Mouse (Mus musculus): ENCODE data around the gene Dnttip2. TPM values are rescaled to one million over a fixed set of nuclear protein-coding genes. Genes with fewer than 3 reads are reported as not detected.
"Not testable (repeated sequence)": the region's sequence is repeated elsewhere in the genome, so short reads cannot be mapped to it uniquely, and the experiment has no call there.

Gene Dnttip2
- polyA plus RNA-seq (2015; fragmentation: Nextera tagmentation; extraction: Ambion mirVana) = 37.8 and 42.4 TPM in 2 replicates

DNA sequence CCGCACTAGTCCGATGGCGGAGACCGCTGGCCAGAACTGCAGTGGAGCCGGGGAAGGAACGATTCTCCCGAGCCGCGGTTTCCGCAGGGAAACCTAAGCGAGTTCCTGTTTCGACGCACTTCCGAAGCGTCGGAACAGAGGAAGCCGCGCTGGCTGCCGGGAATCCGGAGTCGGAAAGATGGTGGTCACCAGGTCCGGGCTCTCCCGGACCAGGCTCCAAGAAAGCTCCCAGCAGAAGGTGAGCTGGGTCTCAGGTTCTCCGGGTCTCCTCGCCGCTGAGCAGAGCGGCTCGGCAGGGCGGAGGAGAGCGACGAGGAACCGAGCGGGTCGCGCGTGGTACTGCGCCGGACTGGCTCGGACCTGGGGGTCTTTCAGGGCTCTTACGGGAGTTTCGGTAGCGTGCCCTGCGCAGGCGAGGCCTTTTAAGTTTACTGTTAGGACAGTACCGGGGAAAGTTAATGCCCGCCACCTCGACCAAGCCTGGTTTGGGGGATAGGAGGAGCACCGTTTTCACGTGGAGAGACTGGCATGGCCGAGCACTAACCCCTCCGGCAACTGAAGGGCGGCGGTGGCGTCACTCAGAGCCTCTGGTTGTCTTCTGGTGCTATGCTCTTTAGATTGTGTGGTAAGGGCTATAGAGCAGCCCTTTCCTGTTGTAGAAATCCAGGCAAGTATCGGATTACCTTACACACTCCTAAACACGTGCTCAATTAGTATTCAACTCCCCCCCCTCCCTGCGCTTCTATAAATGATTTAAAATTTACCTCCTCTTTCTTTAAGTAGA is at the start of gene Dnttip2:
TSS of gene Dnttip2 (plus strand) at position 148 of the 784 bp plus-strand sequence.
- ATAC-seq (replicated peaks; ENCODE audit: extremely low read depth, insufficient read depth, low FRiP score) = peak; percentile 96
- H3K4me2 ChIP-seq (ENCODE audit: low read depth, low read length) = peak within 1 kb of the TSS; percentile 87
- no peaks in the 10 kb centered on the region for H3K27me3 ChIP-seq (ENCODE audit: control insufficient read depth, insufficient read depth, low read length)
- no peaks in the 10 kb centered on the region for H3K9me3 ChIP-seq (replicated peaks; ENCODE audit: control insufficient read depth, low read length)
- H3K9ac ChIP-seq (ENCODE audit: low read length) = peak within 1 kb of the TSS; percentile 98
- WGBS = under 1% methylated on average over 57 of the region's 57 CpGs
- peaks cover 39% of the 10 kb centered on the region for H3K36me3 ChIP-seq (ENCODE audit: control insufficient read depth, insufficient read depth)
- peaks cover 34% of the 10 kb centered on the region for H3K4me1 ChIP-seq (ENCODE audit: control insufficient read depth, insufficient read depth, low read length)
- peak within 1 kb of the TSS; percentile 100 for H3K4me3 ChIP-seq (ENCODE audit: low read length)
- H3K27ac ChIP-seq (ENCODE audit: low read length) = peak within 1 kb of the TSS; percentile 80

DNA sequence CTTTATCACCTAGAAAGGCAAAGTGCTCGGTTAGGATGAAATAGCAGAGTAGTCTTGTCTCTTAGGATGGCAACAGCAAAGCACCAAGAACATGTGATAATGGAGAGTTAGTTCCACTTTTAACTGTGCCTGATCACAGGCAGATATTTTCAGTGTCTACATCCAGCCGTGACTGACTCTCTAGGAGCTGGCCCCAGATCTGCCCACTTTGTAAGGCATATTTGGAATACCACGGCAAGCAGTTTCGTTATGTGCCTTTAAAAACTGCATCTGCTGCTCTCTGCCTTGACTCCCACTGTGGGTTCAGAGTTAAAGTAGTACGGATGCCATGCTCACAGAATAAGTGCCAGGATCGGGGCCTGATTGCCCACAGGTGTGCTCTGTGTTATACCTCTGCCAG is 47.2 kb upstream of the Dnttip2 start:
- 36% methylated on average over 6 of the region's 6 CpGs for WGBS
- not testable (repeated sequence) for H3K27me3 ChIP-seq (ENCODE audit: control insufficient read depth, insufficient read depth, low read length); H3K9me3 ChIP-seq (replicated peaks; ENCODE audit: control insufficient read depth, low read length); ATAC-seq (replicated peaks; ENCODE audit: extremely low read depth, insufficient read depth, low FRiP score); H3K27ac ChIP-seq (ENCODE audit: low read length); H3K36me3 ChIP-seq (ENCODE audit: control insufficient read depth, insufficient read depth); H3K4me1 ChIP-seq (ENCODE audit: control insufficient read depth, insufficient read depth, low read length); H3K9ac ChIP-seq (ENCODE audit: low read length)
- H3K4me3 ChIP-seq (ENCODE audit: low read length) = peak overlapping the region; percentile 12
- H3K4me2 ChIP-seq (ENCODE audit: low read depth, low read length) = peak overlapping the region; percentile 55

DNA sequence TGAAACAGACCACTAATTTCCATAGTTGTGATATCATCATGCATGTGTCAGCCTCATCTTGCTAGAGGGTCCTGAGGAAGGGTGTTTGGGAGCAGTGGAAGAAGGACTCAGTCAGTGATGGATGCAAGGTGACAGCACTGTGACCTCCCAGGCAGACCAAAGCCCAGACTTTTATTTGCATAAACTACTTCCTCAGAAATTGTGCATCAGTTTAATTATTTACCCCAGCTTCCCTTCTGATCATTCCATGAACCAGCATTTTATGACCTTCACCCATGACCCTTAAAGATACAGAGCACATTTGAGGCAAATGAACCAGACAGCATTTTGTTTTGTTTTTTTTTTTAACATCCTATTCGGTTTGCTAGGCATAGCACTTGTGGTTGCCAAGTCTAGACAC is 38.4 kb upstream of the Dnttip2 start:
- Histone ChIP-seq H3K4me3 (ENCODE audit: low read length) (no peak overlapping the region), H3K27me3 (ENCODE audit: control insufficient read depth, insufficient read depth, low read length) (no peaks in the 10 kb centered on the region)
- ATAC-seq (replicated peaks; ENCODE audit: extremely low read depth, insufficient read depth, low FRiP score) = no peak

DNA sequence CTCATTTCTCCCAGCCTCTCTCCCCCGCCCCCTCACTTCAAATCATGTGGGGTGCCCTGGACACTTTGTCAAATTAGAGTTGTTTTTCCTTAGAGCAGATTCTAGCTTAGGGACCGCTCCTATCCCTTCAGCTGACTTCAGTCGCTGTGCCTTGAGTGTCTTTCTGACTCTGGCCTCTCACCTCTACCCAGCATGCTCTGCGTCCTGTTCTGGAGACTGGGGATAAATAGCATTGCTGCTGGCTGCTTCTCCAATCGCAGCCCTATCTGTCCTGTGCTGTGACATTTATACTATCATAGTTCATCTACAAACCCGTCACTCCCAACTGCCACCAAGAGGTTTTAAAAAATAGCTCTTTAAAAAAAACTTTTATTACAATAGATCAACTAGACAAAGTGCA is 31.3 kb upstream of the Dnttip2 start:
- Histone ChIP-seq H3K4me1 (ENCODE audit: control insufficient read depth, insufficient read depth, low read length) (peaks cover 15% of the 10 kb centered on the region), H3K27ac (ENCODE audit: low read length) (no peak overlapping the region), H3K36me3 (ENCODE audit: control insufficient read depth, insufficient read depth) (no peaks in the 10 kb centered on the region), H3K4me2 (ENCODE audit: low read depth, low read length) (no peak overlapping the region), H3K4me3 (ENCODE audit: low read length) (no peak overlapping the region), H3K9me3 (replicated peaks; ENCODE audit: control insufficient read depth, low read length) (no peaks in the 10 kb centered on the region), H3K27me3 (ENCODE audit: control insufficient read depth, insufficient read depth, low read length) (no peaks in the 10 kb centered on the region), H3K9ac (ENCODE audit: low read length) (no peak overlapping the region)
- 46% methylated on average over 6 of the region's 6 CpGs for whole genome bisulfite sequencing
- no peak for ATAC-seq (replicated peaks; ENCODE audit: extremely low read depth, insufficient read depth, low FRiP score)

More for the DNA sequence above, 38.4 kb upstream of the Dnttip2 start:
- no peak overlapping the region for H3K27ac ChIP-seq (ENCODE audit: low read length)
- no peak overlapping the region for H3K4me2 ChIP-seq (ENCODE audit: low read depth, low read length)
- H3K36me3 ChIP-seq (ENCODE audit: control insufficient read depth, insufficient read depth) = no peaks in the 10 kb centered on the region
- H3K4me1 ChIP-seq (ENCODE audit: control insufficient read depth, insufficient read depth, low read length) = no peaks in the 10 kb centered on the region
- H3K9me3 ChIP-seq (replicated peaks; ENCODE audit: control insufficient read depth, low read length) = no peaks in the 10 kb centered on the region
- no peak overlapping the region for H3K9ac ChIP-seq (ENCODE audit: low read length)
- WGBS = 40% methylated on average over 1 of the region's 1 CpGs

DNA sequence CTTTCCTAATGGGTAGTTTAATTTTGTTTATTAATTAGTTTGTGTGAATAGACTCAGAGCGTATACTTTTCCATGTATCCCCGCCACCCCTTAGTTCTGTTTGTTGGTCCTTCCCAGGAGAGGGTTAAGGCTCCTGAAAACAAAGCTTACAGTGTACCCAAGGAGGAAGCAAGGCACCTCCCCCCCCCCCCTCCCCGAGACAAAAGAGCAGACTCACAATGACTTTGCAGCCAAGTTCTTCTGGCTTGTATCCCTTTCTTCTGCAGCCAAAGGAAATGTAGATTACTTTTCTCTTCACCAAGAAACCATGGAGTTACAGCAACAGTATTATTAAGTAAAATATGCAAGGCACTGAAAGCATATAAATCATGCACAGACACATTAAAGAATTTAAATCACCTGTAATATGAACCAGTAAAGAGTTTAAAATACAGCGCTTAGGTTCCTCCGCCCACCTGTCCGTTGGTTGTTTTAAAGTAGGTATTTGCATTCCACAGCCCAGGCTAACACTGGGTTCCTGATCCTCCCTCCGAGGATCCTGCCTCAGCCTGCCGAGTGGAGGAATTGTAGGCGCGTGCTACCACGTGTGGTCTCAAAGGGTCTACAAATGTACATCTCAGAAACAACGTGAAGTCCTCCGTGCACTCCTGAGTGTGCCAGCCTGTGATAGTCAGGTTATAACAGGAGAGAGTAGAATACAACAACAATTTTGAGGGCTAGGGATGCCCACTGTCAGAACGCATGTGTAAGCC is 30.6 kb upstream of the Dnttip2 start:
- Histone ChIP-seq H3K9ac (ENCODE audit: low read length) (no peak overlapping the region), H3K27ac (ENCODE audit: low read length) (no peak overlapping the region), H3K9me3 (replicated peaks; ENCODE audit: control insufficient read depth, low read length) (no peaks in the 10 kb centered on the region), H3K27me3 (ENCODE audit: control insufficient read depth, insufficient read depth, low read length) (no peaks in the 10 kb centered on the region), H3K4me3 (ENCODE audit: low read length) (no peak overlapping the region), H3K4me1 (ENCODE audit: control insufficient read depth, insufficient read depth, low read length) (peaks cover 15% of the 10 kb centered on the region), H3K4me2 (ENCODE audit: low read depth, low read length) (no peak overlapping the region), H3K36me3 (ENCODE audit: control insufficient read depth, insufficient read depth) (no peaks in the 10 kb centered on the region)
- 54% methylated on average over 14 of the region's 14 CpGs for WGBS
- ATAC-seq (replicated peaks; ENCODE audit: extremely low read depth, insufficient read depth, low FRiP score) = no peak

DNA sequence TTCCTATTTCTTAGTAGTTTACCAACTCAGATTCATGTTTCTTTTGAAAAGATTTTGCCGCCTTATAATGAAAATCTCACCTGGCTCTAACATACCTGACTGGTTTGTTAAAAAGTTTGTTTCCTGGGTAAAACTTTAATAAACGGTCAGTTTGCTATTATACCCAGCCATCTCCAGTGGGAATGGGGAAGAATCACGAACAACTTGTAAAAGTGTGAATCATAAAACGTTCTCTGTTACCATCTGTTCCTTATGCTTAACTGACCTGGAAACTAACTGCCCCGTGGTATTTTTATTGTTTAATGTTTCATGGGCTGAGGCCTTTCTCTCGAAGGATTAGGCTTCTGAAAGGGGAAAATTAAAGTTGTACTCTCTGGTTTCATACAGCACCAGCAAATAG is 29.4 kb upstream of the Dnttip2 start:
- H3K27me3 ChIP-seq (ENCODE audit: control insufficient read depth, insufficient read depth, low read length) = no peaks in the 10 kb centered on the region
- peak overlapping the region; percentile 60 for H3K4me2 ChIP-seq (ENCODE audit: low read depth, low read length)
- no peaks in the 10 kb centered on the region for H3K9me3 ChIP-seq (replicated peaks; ENCODE audit: control insufficient read depth, low read length)
- ATAC-seq (replicated peaks; ENCODE audit: extremely low read depth, insufficient read depth, low FRiP score) = no peak
- H3K27ac ChIP-seq (ENCODE audit: low read length) = peak overlapping the region; percentile 11; the same call in 1 of the 2 replicates
- 56% methylated on average over 6 of the region's 6 CpGs for WGBS
- peaks cover 15% of the 10 kb centered on the region for H3K4me1 ChIP-seq (ENCODE audit: control insufficient read depth, insufficient read depth, low read length)
- H3K36me3 ChIP-seq (ENCODE audit: control insufficient read depth, insufficient read depth) = no peaks in the 10 kb centered on the region
- H3K4me3 ChIP-seq (ENCODE audit: low read length) = peak overlapping the region; percentile 95
- peak overlapping the region; percentile 54; the same call in 1 of the 2 replicates for H3K9ac ChIP-seq (ENCODE audit: low read length)

DNA sequence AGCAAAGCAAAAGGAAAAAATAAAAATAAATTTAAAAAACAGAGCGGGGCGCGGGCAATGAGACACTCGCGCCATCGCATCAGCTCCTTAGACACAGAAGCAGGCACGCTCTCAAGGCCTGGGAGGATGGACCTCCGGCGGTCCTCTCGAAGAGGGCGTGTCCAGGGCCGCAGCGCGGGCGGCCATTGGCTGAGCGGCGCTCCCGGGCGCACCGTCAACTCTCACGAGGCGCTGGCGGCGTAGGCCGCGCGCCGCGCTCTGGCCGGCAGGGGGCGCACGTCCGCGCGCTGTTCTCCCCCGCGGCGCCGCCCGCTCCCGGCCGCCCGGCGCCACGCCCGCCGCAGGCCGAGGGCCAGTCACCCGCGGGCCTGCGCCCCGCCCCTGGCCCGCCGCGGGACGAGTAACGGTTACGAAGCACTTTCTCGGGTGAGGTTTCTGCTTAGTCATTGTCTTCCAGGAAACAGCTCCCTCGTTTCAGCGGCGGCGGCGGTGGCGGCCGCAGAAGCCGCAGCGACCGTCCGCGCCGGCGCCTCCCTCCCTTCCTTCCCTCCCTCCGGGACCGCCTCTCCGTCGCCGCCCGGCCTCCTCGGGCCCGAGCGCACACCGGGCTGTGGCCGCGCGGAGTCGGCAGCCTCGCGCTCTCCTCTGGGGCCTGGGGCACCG is 28.8 kb upstream of the Dnttip2 start, which contains the start of gene Gclm:
TSS of gene Gclm (plus strand) at position 343 of the 663 bp plus-strand sequence.
- no peaks in the 10 kb centered on the region for H3K36me3 ChIP-seq (ENCODE audit: control insufficient read depth, insufficient read depth)
- peak within 1 kb of the TSS; percentile 94 for H3K9ac ChIP-seq (ENCODE audit: low read length)
- no peaks in the 10 kb centered on the region for H3K27me3 ChIP-seq (ENCODE audit: control insufficient read depth, insufficient read depth, low read length)
- H3K9me3 ChIP-seq (replicated peaks; ENCODE audit: control insufficient read depth, low read length) = no peaks in the 10 kb centered on the region
- H3K4me2 ChIP-seq (ENCODE audit: low read depth, low read length) = peak within 1 kb of the TSS; percentile 66
- H3K4me1 ChIP-seq (ENCODE audit: control insufficient read depth, insufficient read depth, low read length) = peaks cover 15% of the 10 kb centered on the region
- WGBS = 0% methylated on average over 78 of the region's 90 CpGs
- peak; percentile 96 for ATAC-seq (replicated peaks; ENCODE audit: extremely low read depth, insufficient read depth, low FRiP score)
- peak within 1 kb of the TSS; percentile 95 for H3K4me3 ChIP-seq (ENCODE audit: low read length)
- H3K27ac ChIP-seq (ENCODE audit: low read length) = peak within 1 kb of the TSS; percentile 94

DNA sequence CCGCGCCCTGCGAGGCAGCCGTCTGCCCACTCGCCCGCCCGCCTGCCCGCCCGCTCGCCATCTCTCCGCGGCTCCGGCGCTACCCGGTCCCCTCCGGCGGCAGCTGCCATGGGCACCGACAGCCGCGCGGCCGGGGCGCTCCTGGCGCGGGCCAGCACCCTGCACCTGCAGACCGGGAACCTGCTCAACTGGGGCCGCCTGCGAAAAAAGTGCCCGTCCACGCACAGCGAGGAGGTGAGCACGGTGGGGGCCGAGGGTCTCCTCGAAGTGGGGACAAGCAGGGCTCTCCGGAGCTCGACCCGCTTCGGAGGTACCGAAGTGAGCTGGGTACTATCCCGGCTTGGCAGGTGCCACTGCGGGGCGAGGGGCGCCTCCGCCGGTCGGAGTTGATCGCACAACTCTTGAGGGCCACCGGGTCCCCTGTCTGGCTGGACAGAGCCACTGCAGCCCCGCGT is 28.3 kb upstream of the Dnttip2 start:
- Histone ChIP-seq H3K4me3 (ENCODE audit: low read length) (peak overlapping the region; percentile 95), H3K36me3 (ENCODE audit: control insufficient read depth, insufficient read depth) (no peaks in the 10 kb centered on the region), H3K9ac (ENCODE audit: low read length) (peak overlapping the region; percentile 94), H3K4me2 (ENCODE audit: low read depth, low read length) (peak overlapping the region; percentile 66), H3K27ac (ENCODE audit: low read length) (peak overlapping the region; percentile 94), H3K9me3 (replicated peaks; ENCODE audit: control insufficient read depth, low read length) (no peaks in the 10 kb centered on the region), H3K4me1 (ENCODE audit: control insufficient read depth, insufficient read depth, low read length) (peaks cover 15% of the 10 kb centered on the region), H3K27me3 (ENCODE audit: control insufficient read depth, insufficient read depth, low read length) (no peaks in the 10 kb centered on the region)
- peak; percentile 43 for ATAC-seq (replicated peaks; ENCODE audit: extremely low read depth, insufficient read depth, low FRiP score)
- under 1% methylated on average over 46 of the region's 50 CpGs for WGBS
